Mouse (Mus musculus) cerebellum, adult 2 months (tissue): ENCODE data around the gene Slc1a1. TPM values are rescaled to one million over a fixed set of nuclear protein-coding genes. Genes with fewer than 3 reads are reported as not detected.

ENCODE experiments used
- DNase-seq, 2 experiments: peaks; one replicate each; pipeline ENCODE4 v3.0.0; 2021
- H3K27ac ChIP-seq: fragments of 200-500 bp; 2 replicates; pipeline ENCODE4 v1.5.1; 2012; ENCODE audit warnings: low read length, control low read depth, inconsistent platforms; ENCODE audit not compliant: insufficient read depth
- H3K27me3 ChIP-seq: fragments of 200-500 bp; 2 replicates; pipeline ENCODE4 v1.6.1; 2012; ENCODE audit warnings: inconsistent platforms, mild to moderate bottlenecking, low read length, moderate library complexity; ENCODE audit not compliant: control insufficient read depth, insufficient read depth
- H3K4me1 ChIP-seq: fragments of 200-500 bp; 2 replicates; pipeline ENCODE4 v1.6.1; 2011; ENCODE audit warnings: low read length; ENCODE audit not compliant: control insufficient read depth, insufficient read depth
- H3K4me3 ChIP-seq: fragments of 200-500 bp; replicated peaks from 2 replicates; pipeline ENCODE3; 2011; ENCODE audit warnings: mild to moderate bottlenecking, low read depth, low read length, control low read depth; ENCODE audit not compliant: insufficient read depth
- CTCF ChIP-seq: fragments of 200-500 bp; IDR thresholded peaks from 2 replicates; pipeline ENCODE4 v1.5.1; 2011; ENCODE audit warnings: low read depth, mild to moderate bottlenecking, control low read depth, low read length, moderate library complexity, borderline replicate concordance; ENCODE audit not compliant: insufficient read depth
- POLR2A ChIP-seq: fragments of 200-500 bp; IDR thresholded peaks from 2 replicates; pipeline ENCODE4 v1.6.1; 2011; ENCODE audit warnings: low read length, control low read depth, borderline replicate concordance; ENCODE audit not compliant: insufficient read depth
- WGBS: fragments of 180-500 bp; shearing (Covaris S2); methylation state at CpG from one replicate; pipeline ENCODE4 v1.1.7; 2018; 5-methylcytosine and 5-hydroxymethylcytosine counted together
- polyA plus RNA-seq: library from polyadenylated mRNA; depleted of rRNA; stranded (reverse); fragments of >200 nt; gene quantifications from 2 replicates; pipeline ENCODE4 v1.2.3, GENCODE M21; 2012

Gene Slc1a1
- polyA plus RNA-seq, 1 experiment = 34.7 TPM

DNA sequence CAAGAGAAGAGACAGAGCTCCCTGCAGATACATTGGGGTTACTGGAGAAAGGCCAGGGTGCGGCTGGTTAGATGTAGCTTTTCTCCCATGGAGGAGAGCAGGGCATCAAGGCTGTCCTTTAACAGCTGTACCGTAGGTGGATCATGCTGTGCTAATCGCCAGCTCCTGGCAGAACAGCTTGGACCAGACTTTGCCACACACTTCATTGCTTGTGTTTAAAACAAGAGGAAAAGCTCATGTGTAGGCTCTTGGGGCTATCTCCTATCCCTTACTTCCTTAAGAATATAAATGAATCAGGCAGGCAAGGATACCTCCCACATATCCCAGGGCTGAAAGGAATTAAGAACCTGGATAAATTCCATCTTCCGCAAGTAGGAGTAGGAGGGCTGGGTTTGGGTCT is 68.0 kb downstream of the Slc1a1 start:
- 53% methylated on average over 4 of the region's 4 CpGs for WGBS
- TF ChIP-seq CTCF (no peak), POLR2A (no peak)

DNA sequence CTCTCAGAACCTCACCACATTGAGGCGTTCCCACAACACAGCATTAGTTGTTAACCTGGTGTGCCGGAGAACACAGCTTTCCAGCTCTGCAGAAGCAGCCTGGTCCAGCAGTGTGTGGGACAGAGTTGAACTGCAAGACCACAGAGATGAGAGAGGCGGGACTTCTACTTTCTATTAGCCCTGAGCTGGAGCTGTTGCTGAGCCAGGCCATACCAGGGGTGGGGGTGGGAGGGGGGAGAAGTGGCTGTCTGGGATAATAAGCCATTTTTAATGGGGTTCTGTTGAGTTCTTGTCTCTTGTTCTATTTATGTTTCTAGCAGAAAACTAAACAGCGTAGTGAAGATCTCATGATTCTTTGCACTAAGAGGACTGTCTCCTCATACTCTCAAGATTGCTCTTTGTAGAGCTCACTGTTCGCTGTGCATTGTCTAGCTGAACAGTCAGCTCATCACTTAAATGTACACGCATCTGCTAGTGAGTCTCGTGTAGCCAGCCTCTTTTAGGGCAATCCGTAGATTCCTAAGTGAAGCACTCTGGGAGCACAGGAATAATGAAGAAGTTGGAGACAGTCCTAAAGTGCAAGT is 68.8 kb downstream of the Slc1a1 start:
- H3K27ac ChIP-seq = no peak overlapping the region
- no peak for TF ChIP-seq CTCF
- no peak for TF ChIP-seq POLR2A

More for the DNA sequence above, 68.0 kb downstream of the Slc1a1 start:
- H3K4me1 ChIP-seq = no peaks in the 10 kb centered on the region; the same call in 1 of the 2 replicates
- DNase-seq = no peak
- no peaks in the 10 kb centered on the region for H3K27me3 ChIP-seq
- H3K4me3 ChIP-seq = no peak overlapping the region
- no peak overlapping the region for H3K27ac ChIP-seq

DNA sequence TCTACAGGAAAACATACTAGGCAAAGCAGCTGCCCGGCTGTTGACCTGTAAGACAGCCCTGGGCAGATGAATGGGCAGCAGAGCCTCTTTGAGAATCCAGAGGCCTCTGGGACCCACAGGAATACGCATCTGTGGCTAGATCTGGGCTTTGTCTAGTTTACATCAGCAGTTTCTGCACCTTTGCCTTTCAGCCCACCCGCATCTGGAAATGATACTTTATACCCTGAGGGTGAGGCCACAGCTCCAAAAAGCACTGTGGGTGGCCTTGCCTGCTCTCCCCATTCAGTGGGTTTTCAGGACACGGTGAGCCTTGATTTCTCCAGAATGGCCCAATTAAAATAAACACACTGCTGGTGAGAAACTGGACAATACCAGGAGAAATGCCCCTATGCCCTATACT is 73.3 kb downstream of the Slc1a1 start:
- no peaks in the 10 kb centered on the region for H3K4me1 ChIP-seq
- H3K4me3 ChIP-seq = no peak overlapping the region
- H3K27me3 ChIP-seq = no peaks in the 10 kb centered on the region
- H3K27ac ChIP-seq = no peak overlapping the region
- DNase-seq = no peak
- WGBS = 79% methylated on average over 4 of the region's 4 CpGs
- TF ChIP-seq POLR2A (no peak), CTCF (no peak)

More for the DNA sequence above, 68.8 kb downstream of the Slc1a1 start:
- Histone ChIP-seq H3K4me1 (no peaks in the 10 kb centered on the region; the same call in 1 of the 2 replicates), H3K4me3 (no peak overlapping the region), H3K27me3 (no peaks in the 10 kb centered on the region)
- WGBS = 93% methylated on average over 8 of the region's 8 CpGs
- no peak for DNase-seq

DNA sequence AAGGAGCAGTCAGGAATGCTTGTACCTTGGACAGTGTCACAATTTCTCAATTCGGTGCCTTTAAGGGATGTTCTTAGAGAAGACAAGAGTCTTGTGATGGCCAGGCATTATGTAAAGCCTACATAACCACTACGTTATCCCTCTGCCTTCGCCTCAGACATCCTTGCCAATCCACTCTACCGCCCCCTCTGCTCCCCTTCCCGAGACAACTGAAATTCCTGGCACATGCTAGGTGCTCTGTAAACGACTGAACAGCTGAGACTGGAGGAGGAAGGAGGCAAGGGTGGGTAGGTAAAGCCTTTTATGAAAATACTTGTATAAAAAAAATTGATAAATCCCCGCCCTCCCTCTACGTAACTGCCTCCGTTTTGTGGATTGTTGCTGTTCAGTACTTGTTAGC is 73.8 kb downstream of the Slc1a1 start:
- WGBS = 59% methylated on average over 9 of the region's 9 CpGs
- no peak overlapping the region for H3K4me3 ChIP-seq
- TF ChIP-seq CTCF (no peak), POLR2A (no peak)
- no peaks in the 10 kb centered on the region for H3K4me1 ChIP-seq
- no peak overlapping the region for H3K27ac ChIP-seq
- H3K27me3 ChIP-seq = no peaks in the 10 kb centered on the region
- DNase-seq = no peak

DNA sequence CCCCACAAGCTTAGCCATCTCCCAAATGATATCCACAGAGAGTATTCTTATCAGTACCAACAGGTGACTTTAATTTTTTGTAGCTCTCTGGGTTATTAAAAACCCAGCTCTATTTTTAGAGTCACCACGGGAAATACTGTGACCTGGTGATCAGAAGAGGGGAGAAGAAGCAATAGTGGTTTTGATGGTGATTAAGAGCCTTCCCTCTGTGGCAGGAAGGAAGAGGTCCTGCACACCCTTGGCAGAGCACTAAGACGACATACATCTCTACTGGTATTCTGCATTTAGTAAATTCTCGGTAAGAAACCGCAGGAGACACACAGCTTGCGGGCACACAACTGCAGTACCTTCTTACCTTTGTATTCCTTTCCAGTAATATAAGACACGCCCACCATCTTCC is 79.7 kb downstream of the Slc1a1 start:
- H3K4me3 ChIP-seq = no peak overlapping the region
- TF ChIP-seq POLR2A (no peak), CTCF (no peak)
- H3K27ac ChIP-seq = no peak overlapping the region
- DNase-seq = no peak
- H3K4me1 ChIP-seq = no peaks in the 10 kb centered on the region
- no peaks in the 10 kb centered on the region for H3K27me3 ChIP-seq
- WGBS = 84% methylated on average over 6 of the region's 6 CpGs

DNA sequence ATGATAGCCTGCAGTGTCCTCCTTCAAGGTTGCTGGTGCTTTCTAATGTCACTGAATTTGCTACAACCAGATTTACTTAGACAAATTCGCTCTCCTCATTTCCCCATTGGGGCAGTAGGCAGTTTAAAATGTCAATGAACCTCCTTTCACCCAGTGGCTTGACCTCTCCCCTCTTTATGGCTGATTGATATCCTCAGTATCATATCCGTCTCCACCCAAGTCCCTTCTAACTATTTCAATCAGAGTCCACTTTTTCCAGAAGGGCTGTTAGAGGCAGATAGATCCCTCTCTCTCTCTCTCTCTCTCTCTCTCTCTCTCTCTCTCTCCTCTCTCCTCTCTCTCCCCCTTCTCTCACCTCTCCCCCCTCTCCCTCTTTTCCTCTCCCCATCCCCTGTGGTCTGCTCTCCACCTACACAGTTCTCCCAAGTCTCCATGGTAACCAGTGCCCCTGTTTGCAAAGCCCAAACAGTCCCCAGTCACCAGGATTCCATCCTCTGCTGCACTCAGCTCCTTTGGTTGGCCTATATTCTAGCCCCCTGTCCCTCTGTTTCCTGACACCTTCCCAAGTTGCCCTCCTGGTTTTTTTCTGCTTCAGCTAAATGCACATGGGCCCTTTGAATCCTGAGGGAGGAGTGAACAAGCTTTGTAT is 80.9 kb downstream of the Slc1a1 start:
- TF ChIP-seq POLR2A (no peak), CTCF (no peak)
- no peak overlapping the region for H3K4me3 ChIP-seq
- DNase-seq = no peak
- no peaks in the 10 kb centered on the region for H3K27me3 ChIP-seq
- H3K27ac ChIP-seq = no peak overlapping the region
- 73% methylated on average over 2 of the region's 2 CpGs for WGBS
- H3K4me1 ChIP-seq = no peaks in the 10 kb centered on the region

DNA sequence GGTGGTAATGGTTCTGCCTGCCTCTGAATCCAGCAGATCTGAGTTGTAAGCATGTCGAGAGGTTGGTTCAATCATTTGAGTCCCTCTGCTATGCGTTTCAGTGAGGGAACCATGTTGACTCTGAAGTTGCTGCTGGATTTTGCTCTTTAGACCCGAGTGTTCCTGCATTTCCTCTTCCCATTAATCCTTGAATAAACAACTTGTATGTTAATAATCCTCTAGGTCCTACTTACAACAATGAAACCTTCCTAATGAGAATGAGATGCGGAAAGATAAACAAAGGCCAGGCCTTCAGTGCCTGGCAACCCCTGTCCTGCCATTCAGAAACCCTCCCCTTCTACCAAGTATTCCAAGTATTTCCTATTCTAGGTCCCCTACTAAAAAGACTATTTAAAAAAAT is 81.6 kb downstream of the Slc1a1 start:
- WGBS = 74% methylated on average over 4 of the region's 4 CpGs
- no peak for TF ChIP-seq CTCF
- no peak for TF ChIP-seq POLR2A
- no peaks in the 10 kb centered on the region for H3K27me3 ChIP-seq
- no peaks in the 10 kb centered on the region for H3K4me1 ChIP-seq
- H3K27ac ChIP-seq = no peak overlapping the region
- no peak overlapping the region for H3K4me3 ChIP-seq
- DNase-seq = no peak

DNA sequence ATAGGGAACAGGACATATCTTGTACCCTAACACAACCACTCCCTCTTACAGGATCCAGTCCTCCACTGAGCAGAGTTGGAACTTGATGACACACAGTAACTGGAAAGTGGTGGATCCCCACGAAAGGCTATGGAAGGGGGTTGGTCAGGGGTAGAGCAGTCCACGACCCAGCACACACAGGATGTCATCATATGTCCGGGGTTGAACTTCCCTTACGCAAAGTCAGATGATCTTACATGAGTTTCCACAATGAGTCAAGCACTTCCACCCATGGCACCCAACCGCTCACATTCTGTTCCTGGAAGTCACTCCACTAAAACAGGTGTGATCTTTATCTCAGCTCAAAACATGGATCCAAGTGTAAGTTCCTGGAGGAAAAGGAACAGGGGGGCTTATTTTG is 83.0 kb downstream of the Slc1a1 start:
- 80% methylated on average over 5 of the region's 5 CpGs for WGBS
- no peak overlapping the region for H3K27ac ChIP-seq

More for the DNA sequence above, 83.0 kb downstream of the Slc1a1 start:
- no peak for TF ChIP-seq CTCF
- no peak for TF ChIP-seq POLR2A
- Histone ChIP-seq H3K27me3 (no peaks in the 10 kb centered on the region), H3K4me1 (0 out of 2 replicates have a peak, but pooled peaks cover 2% of the 10 kb centered on the region), H3K4me3 (no peak overlapping the region)
- DNase-seq = no peak
